Mouse (Mus musculus) MEL (cell line): ENCODE measurements around the gene Epha2.

Experiments
- CTCF ChIP-seq, 3 experiments: IDR thresholded peaks in 2 of 3; conservative IDR thresholded peaks in 1 of 3; 2 replicates each; pipeline ENCODE4 v1.5.1; 2011 to 2012; ENCODE audit warnings: low read length in 3 of 3, low read depth in 2 of 3, mild to moderate bottlenecking in 2 of 3, improper control_type of control experiment in 1 of 3, inconsistent platforms in 1 of 3, mixed read lengths in 1 of 3, moderate library complexity in 1 of 3; ENCODE audit not compliant: control insufficient read depth in 1 of 3, insufficient read depth in 1 of 3, poor library complexity in 1 of 3, severe bottlenecking in 1 of 3
- JUND ChIP-seq: IDR thresholded peaks from 2 replicates; pipeline ENCODE4 v1.6.1; 2011; ENCODE audit warnings: low read depth, mild to moderate bottlenecking, improper control_type of control experiment, low read length
- MXI1 ChIP-seq: IDR thresholded peaks from 2 replicates; pipeline ENCODE4 v1.6.1; 2011; ENCODE audit warnings: mild to moderate bottlenecking, low read depth, low read length, improper control_type of control experiment
- POLR2A ChIP-seq, 2 experiments: IDR thresholded peaks; 2 replicates each; pipeline ENCODE4 v1.6.1; 2011 to 2012; ENCODE audit warnings: low read length in 2 of 2, mild to moderate bottlenecking in 2 of 2, control low read depth in 1 of 2, improper control_type of control experiment in 1 of 2, low read depth in 1 of 2, moderate library complexity in 1 of 2; ENCODE audit not compliant: control insufficient read depth in 1 of 2, insufficient read depth in 1 of 2, poor library complexity in 1 of 2
- RCOR1 ChIP-seq: IDR thresholded peaks from 2 replicates; pipeline ENCODE4 v1.6.1; 2012; ENCODE audit warnings: low read depth, mild to moderate bottlenecking, inconsistent platforms, low read length, improper control_type of control experiment

- 0 out of 6 replicates have a peak, but pooled peaks of 1 of the 3 experiments have one; percentile 9 for TF ChIP-seq CTCF (IDR thresholded peaks at IDR 0.05 in 2 of 3, conservative IDR thresholded peaks at IDR 0.05 in 1 of 3; ENCODE audit: control insufficient read depth in 1 of 3, insufficient read depth in 1 of 3, low read depth in 2 of 3, low read length in 3 of 3, poor library complexity in 1 of 3, severe bottlenecking in 1 of 3)
- TF ChIP-seq POLR2A (IDR thresholded peaks at IDR 0.05; ENCODE audit: control insufficient read depth in 1 of 2, insufficient read depth in 1 of 2, low read depth in 1 of 2, low read length in 2 of 2, poor library complexity in 1 of 2) = peak; percentile 35 to 58; a peak in 3 of 4 replicates
- TF ChIP-seq JUND = no peak
- TF ChIP-seq MXI1 = peak; percentile 90
- peak; percentile 77 for TF ChIP-seq RCOR1
Observed at GRCm38 (mm10) chr4:141312513-141313131, 11.6 kb downstream of the Epha2 start.
